Mouse (Mus musculus) spleen, adult 2 months (tissue): ENCODE data around the gene Tmem104.

Source experiments
- CTCF ChIP-seq: fragments of 200-500 bp; IDR thresholded peaks from 2 replicates; pipeline ENCODE4 v1.5.1; 2011; ENCODE audit warnings: mild to moderate bottlenecking, inconsistent platforms; ENCODE audit not compliant: insufficient read depth, insufficient read length, insufficient replicate concordance; ENCODE audit errors: extremely low read depth
- POLR2A ChIP-seq: fragments of 200-500 bp; IDR thresholded peaks from 2 replicates; pipeline ENCODE4 v1.6.1; 2011; ENCODE audit warnings: low read depth, low read length, inconsistent platforms

GRCm38 (mm10) chr11:115283891-115284620 is 96.8 kb downstream of the Tmem104 start:
- TF ChIP-seq POLR2A (no peak), CTCF (no peak)
